Mouse (Mus musculus): ENCODE results near the gene Gm5565.
"Not testable (repeated sequence)": the region's sequence is repeated elsewhere in the genome, so short reads cannot be mapped to it uniquely, and the experiment has no call there.

- not testable (repeated sequence) for TF ChIP-seq CTCF, POLR2A (IDR thresholded peaks at IDR 0.05; ENCODE audit: extremely low read depth, insufficient read depth, low read length)
These were observed 2.0 kb downstream of the Gm5565 start for GRCm38 (mm10) chr5:146158326-146158725.
